Mouse (Mus musculus) intestine, postnatal 0 days (tissue): ENCODE results near the gene Hspa12a. TPM values are rescaled to one million over a fixed set of nuclear protein-coding genes. Genes with fewer than 3 reads are reported as not detected.
A peak's percentile ranks its signal among the peaks of the same experiment; 100 is the strongest.

Source experiments
- ATAC-seq: fragments of 200-750 bp; cut with Nextera tagmentation; 2 replicates; pipeline ENCODE4 v1.8.0; 2017; ENCODE audit warnings: mild to moderate bottlenecking, moderate TSS enrichment, moderate library complexity
- H3K27ac ChIP-seq: fragments of 300-500 bp; sonication (generic); 2 replicates; pipeline ENCODE4 v1.5.1; 2014; ENCODE audit warnings: mild to moderate bottlenecking, low read depth, low read length, moderate library complexity
- H3K27me3 ChIP-seq: fragments of 300-500 bp; sonication (generic); replicated peaks from 2 replicates; pipeline ENCODE4 v1.6.1; 2014; ENCODE audit warnings: low read length, mixed read lengths; ENCODE audit not compliant: control insufficient read depth, insufficient read depth
- H3K36me3 ChIP-seq: fragments of 300-500 bp; sonication (generic); 2 replicates; pipeline ENCODE4 v1.6.1; 2014; ENCODE audit warnings: mild to moderate bottlenecking, moderate library complexity; ENCODE audit not compliant: control insufficient read depth, insufficient read depth
- H3K4me1 ChIP-seq: fragments of 300-500 bp; sonication (generic); replicated peaks from 2 replicates; pipeline ENCODE4 v1.6.1; 2014; ENCODE audit warnings: antibody characterized with exemption, low read length, mixed read lengths; ENCODE audit not compliant: control insufficient read depth, insufficient read depth
- H3K4me2 ChIP-seq: fragments of 300-500 bp; sonication (generic); replicated peaks from 2 replicates; pipeline ENCODE4 v1.6.1; 2014; ENCODE audit warnings: low read depth, mild to moderate bottlenecking, moderate library complexity
- H3K4me3 ChIP-seq: fragments of 300-500 bp; sonication (generic); 2 replicates; pipeline ENCODE4 v1.5.1; 2014; ENCODE audit warnings: low read depth, low read length
- H3K9ac ChIP-seq: fragments of 300-500 bp; sonication (generic); 2 replicates; pipeline ENCODE4 v1.6.1; 2014; ENCODE audit warnings: mild to moderate bottlenecking, low read depth, low read length
- H3K9me3 ChIP-seq: fragments of 300-500 bp; sonication (generic); 2 replicates; pipeline ENCODE4 v1.6.1; 2016; ENCODE audit warnings: mixed run types; ENCODE audit not compliant: control insufficient read depth
- CTCF ChIP-seq: sonication (generic); IDR thresholded peaks from 2 replicates; pipeline ENCODE4 v1.5.1; 2016; ENCODE audit warnings: low read depth, mild to moderate bottlenecking, control low read depth, antibody characterized with exemption, moderate library complexity
- WGBS: fragments of 180-500 bp; shearing (Covaris S2); extraction: QIAGEN DNeasy Blood & Tissue Kit; methylation state at CpG from one replicate; pipeline ENCODE4 v1.1.7; 2014; 5-methylcytosine and 5-hydroxymethylcytosine counted together
- polyA plus RNA-seq: library from polyadenylated mRNA; unstranded; fragments of >200 nt; fragmentation: Nextera tagmentation; extraction: Ambion mirVana; gene quantifications from 2 replicates; pipeline ENCODE4 v1.2.1, GENCODE M21; 2015

The Hspa12a gene
- polyA plus RNA-seq, 1 experiment from 2014 or later, result 3.6 TPM

DNA sequence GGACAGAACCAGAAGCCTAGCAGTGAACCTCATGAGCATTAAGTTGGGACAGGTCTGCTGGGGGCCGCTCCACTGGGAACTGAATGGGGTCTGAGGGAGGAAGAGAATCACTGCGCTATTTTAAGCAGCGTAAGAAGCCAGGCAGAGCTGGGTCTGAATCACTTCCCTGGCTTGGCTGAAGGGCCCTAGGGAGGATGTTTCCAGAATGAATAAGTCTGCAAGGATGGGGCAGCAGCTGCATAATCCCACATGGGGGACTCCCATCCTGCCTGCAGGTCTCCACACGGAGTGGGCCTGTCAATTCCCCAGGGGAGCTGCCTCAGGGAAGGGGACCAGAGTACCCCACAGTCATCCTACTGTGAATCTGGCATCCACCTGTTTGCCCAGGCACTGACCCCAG, 61.1 kb downstream of the Hspa12a start:
- Histone ChIP-seq H3K36me3 (no peaks in the 10 kb centered on the region), H3K4me2 (no peak overlapping the region), H3K9ac (no peak overlapping the region), H3K4me3 (no peak overlapping the region), H3K4me1 (no peaks in the 10 kb centered on the region), H3K27me3 (no peaks in the 10 kb centered on the region), H3K9me3 (no peaks in the 10 kb centered on the region), H3K27ac (no peak overlapping the region)
- WGBS, result 74% methylated on average over 4 of the region's 4 CpGs
- ATAC-seq, result no peak
- no peak for TF ChIP-seq CTCF

DNA sequence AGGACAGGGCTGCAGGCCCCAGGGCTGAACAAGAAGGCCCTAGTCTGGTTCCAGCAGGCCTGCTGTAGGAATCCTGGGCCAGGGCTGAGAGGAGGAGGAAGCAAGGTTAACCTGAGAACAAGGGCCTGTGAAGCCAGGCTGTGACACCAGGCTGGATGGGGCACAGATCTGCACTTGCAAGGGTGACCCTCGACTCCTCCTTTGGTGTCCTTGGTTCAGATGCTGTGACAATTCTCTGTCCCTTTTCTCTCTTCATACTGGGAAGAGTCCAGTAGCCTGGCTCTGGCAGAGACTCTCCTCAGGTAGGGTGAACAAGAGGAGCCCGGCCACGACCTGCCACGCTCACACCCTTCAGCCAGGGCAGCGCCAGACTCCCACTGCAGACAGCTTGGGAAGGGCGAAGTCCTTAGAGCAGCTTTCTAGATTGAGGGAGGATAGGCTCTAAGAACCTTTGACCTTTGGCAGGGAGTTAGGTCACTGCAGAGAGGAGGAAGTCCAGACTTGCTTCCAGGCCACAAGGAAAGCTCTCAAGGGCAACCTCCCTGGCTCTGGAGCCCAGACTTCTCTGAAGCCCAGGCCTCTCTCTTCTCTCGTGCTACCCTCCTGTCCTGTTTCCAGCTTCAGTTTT, 64.0 kb downstream of the Hspa12a start:
- Histone ChIP-seq H3K27me3 (no peaks in the 10 kb centered on the region), H3K9ac (no peak overlapping the region)

DNA sequence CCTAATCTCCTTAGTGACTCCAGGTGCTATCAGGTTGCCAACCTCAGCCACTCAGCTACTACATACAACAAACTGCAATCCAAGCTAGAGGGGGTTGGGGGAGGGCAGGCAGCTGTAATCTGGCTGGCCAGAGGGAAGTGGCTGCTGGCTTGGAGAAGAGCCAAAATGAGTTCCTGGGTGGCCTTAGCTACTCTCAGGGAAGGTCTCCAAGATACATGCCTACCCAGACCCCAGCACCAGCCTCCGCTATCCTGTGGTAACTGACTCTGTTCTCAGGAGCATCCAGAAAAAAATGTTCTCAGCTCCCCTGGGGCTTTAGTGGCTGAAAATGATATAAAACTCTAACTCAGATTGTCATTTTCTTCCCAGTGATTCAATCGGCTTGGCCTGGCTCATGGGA, 64.9 kb downstream of the Hspa12a start:
- no peak for TF ChIP-seq CTCF
- no peak for ATAC-seq
- H3K9ac ChIP-seq, result no peak overlapping the region
- no peak overlapping the region for H3K4me3 ChIP-seq
- H3K36me3 ChIP-seq, result no peaks in the 10 kb centered on the region
- no peak overlapping the region for H3K4me2 ChIP-seq
- 72% methylated on average over 2 of the region's 2 CpGs for WGBS
- H3K9me3 ChIP-seq, result no peaks in the 10 kb centered on the region
- no peaks in the 10 kb centered on the region for H3K4me1 ChIP-seq
- no peaks in the 10 kb centered on the region for H3K27me3 ChIP-seq
- no peak overlapping the region for H3K27ac ChIP-seq

More for the DNA sequence above, 64.0 kb downstream of the Hspa12a start:
- TF ChIP-seq CTCF, result no peak
- no peaks in the 10 kb centered on the region for H3K36me3 ChIP-seq
- no peaks in the 10 kb centered on the region for H3K9me3 ChIP-seq
- no peak overlapping the region for H3K4me2 ChIP-seq
- no peak overlapping the region for H3K4me3 ChIP-seq
- H3K27ac ChIP-seq, result no peak overlapping the region
- 55% methylated on average over 7 of the region's 7 CpGs for WGBS
- no peaks in the 10 kb centered on the region for H3K4me1 ChIP-seq
- peak; percentile 77 for ATAC-seq

DNA sequence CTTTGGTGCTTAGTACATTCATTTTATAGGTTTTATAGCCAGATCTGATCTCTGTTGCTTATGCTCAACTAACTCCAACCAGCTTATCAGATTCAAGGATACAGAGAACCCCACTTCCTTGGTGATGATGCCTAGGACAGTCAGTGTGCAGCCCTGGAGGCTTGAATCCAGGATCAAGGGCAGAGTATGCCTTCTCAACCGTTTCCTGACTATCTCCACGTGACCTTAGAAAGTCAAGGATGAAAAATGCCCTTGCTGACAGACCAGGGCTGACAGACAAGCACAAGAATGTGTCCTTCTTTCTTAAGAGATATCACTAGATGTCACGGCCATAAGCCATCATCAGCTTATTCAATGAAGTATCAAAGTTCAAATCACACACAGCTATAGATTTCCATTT, 69.9 kb downstream of the Hspa12a start:
- Histone ChIP-seq H3K9ac (no peak overlapping the region), H3K4me1 (no peaks in the 10 kb centered on the region; the same call in 1 of the 2 replicates), H3K27me3 (no peaks in the 10 kb centered on the region), H3K27ac (no peak overlapping the region), H3K4me2 (no peak overlapping the region), H3K36me3 (no peaks in the 10 kb centered on the region), H3K4me3 (no peak overlapping the region), H3K9me3 (no peaks in the 10 kb centered on the region)
- ATAC-seq, result no peak
- no peak for TF ChIP-seq CTCF
- WGBS, result 69% methylated on average over 3 of the region's 3 CpGs

DNA sequence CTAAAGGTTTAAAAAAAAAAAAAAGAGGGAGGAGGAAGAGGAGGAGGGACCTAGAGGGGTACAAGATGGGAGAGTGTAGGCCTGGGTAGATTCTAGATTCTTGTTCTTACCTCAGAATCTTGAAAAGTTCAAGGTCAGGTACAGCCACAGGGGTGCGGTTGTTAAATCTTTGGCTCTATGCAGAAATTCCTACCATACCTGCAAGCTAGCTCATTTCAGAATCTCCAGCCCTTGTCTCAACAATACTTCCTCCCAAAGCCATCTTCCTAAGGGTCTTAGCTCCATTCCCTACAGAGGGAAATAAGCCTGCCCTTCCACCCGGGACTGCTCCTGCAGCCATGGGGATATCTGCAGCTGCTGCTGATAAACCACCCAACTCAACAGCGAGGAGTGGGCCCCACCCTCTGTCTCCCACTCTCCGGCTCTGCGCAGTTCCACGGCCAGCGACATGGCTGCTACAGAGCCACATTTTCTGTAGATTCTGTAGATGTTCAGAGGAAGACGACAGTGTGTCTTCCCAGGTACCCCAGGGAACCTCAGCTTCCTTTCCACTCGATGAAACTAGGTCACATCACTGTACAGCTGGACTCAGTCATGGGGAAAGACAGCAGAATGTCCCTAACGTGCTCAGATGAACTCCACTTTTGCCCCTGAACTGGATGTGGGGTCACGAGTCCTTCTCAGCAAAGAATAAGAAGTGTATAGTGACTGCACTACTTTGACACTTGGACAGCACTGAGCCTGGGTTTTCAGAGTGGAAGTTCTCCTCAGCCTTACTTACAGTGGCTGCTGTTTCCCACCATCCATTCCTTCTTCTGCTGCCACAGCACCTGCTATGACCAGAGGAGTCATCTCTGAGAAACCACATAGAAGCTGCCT, 70.8 kb downstream of the Hspa12a start:
- no peak for TF ChIP-seq CTCF
- Histone ChIP-seq H3K36me3 (no peaks in the 10 kb centered on the region), H3K4me2 (no peak overlapping the region), H3K9ac (no peak overlapping the region), H3K4me1 (no peaks in the 10 kb centered on the region; the same call in 1 of the 2 replicates), H3K27me3 (no peaks in the 10 kb centered on the region), H3K9me3 (no peaks in the 10 kb centered on the region), H3K27ac (no peak overlapping the region), H3K4me3 (no peak overlapping the region)
- no peak for ATAC-seq
- 63% methylated on average over 11 of the region's 11 CpGs for WGBS

DNA sequence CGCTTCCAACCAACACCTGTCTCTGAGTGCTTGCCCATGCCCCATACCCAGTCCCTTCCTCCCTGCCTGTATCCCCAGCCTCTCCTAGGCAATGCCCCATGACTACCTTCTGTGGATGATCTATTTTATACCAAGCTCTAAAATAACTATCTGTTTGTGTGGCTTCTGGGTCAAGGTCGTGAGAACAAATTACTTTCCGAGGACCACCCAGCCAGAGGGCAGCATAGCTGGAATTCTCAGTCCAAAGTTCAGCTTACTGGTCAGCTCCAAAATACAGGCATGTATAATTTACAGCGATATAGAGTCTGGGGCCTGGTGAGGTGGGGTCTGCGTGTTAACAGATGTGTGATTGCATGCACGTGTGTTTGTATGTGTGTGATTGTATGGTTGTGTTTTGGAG, 71.6 kb downstream of the Hspa12a start:
- ATAC-seq, result no peak

More for the DNA sequence above, 71.6 kb downstream of the Hspa12a start:
- H3K36me3 ChIP-seq, result no peaks in the 10 kb centered on the region
- H3K9me3 ChIP-seq, result no peaks in the 10 kb centered on the region
- H3K4me3 ChIP-seq, result no peak overlapping the region
- H3K27ac ChIP-seq, result no peak overlapping the region
- no peaks in the 10 kb centered on the region for H3K27me3 ChIP-seq
- no peak overlapping the region for H3K4me2 ChIP-seq
- no peaks in the 10 kb centered on the region; the same call in 1 of the 2 replicates for H3K4me1 ChIP-seq
- WGBS, result 66% methylated on average over 6 of the region's 6 CpGs
- TF ChIP-seq CTCF, result no peak
- H3K9ac ChIP-seq, result no peak overlapping the region
